8 mouse cellular contexts compared by ENCODE assay signal in genomic region chr3:9340788-9341187, GRCm38 (mm10).
DNase-seq lines count a peak whose midpoint lies in the region; ATAC-seq and TF ChIP-seq lines count a peak whose summit lies in the region.

No protein-coding gene starts in this region.

- H3K9ac ChIP-seq in hindbrain, embryonic 14.5 days = peak overlapping the region; percentile 59
- no peak overlapping the region for H3K9ac ChIP-seq in limb, embryonic 15.5 days
- H3K9ac ChIP-seq in midbrain, embryonic 15.5 days = peak overlapping the region; percentile 21; the same call in 1 of the 2 replicates

- no peaks in the 10 kb centered on the region for H3K27me3 ChIP-seq in spleen, adult 2 months (ENCODE audit: control insufficient read depth, insufficient read depth, low read length)
- peaks cover 54% of the 10 kb centered on the region for H3K27me3 ChIP-seq in forebrain, embryonic 10.5 days (ENCODE audit: poor library complexity, severe bottlenecking)
- peaks cover 18% of the 10 kb centered on the region for H3K27me3 ChIP-seq in hindbrain, embryonic 14.5 days (ENCODE audit: control insufficient read depth, insufficient read depth, low read length)
- peaks cover 13% of the 10 kb centered on the region; the same call in 1 of the 2 replicates for H3K27me3 ChIP-seq in limb, embryonic 15.5 days
- peaks cover 16% of the 10 kb centered on the region for H3K27me3 ChIP-seq in midbrain, embryonic 15.5 days (replicated peaks)

- peaks cover 9% of the 10 kb centered on the region for H3K4me1 ChIP-seq in spleen, adult 2 months (ENCODE audit: control insufficient read depth, insufficient read depth, insufficient read length)
- peaks cover 42% of the 10 kb centered on the region for H3K4me1 ChIP-seq in forebrain, embryonic 10.5 days
- peaks cover 9% of the 10 kb centered on the region for H3K4me1 ChIP-seq in hindbrain, embryonic 14.5 days (replicated peaks; ENCODE audit: control insufficient read depth, insufficient read depth, low read length)
- H3K4me1 ChIP-seq in limb, embryonic 15.5 days = peaks cover 10% of the 10 kb centered on the region
- H3K4me1 ChIP-seq in midbrain, embryonic 15.5 days = peaks cover 7% of the 10 kb centered on the region

- no peaks in the 10 kb centered on the region for H3K36me3 ChIP-seq in spleen, adult 2 months (ENCODE audit: control insufficient read depth, insufficient read depth, low read length)
- H3K36me3 ChIP-seq in forebrain, embryonic 10.5 days (replicated peaks) = no peaks in the 10 kb centered on the region
- no peaks in the 10 kb centered on the region for H3K36me3 ChIP-seq in hindbrain, embryonic 14.5 days (replicated peaks; ENCODE audit: control insufficient read depth, insufficient read depth)
- H3K36me3 ChIP-seq in limb, embryonic 15.5 days = no peaks in the 10 kb centered on the region
- H3K36me3 ChIP-seq in midbrain, embryonic 15.5 days (replicated peaks) = no peaks in the 10 kb centered on the region

- peak overlapping the region; percentile 7; the same call in 1 of the 2 replicates for H3K4me3 ChIP-seq in spleen, adult 2 months (ENCODE audit: extremely low read depth, insufficient read depth, insufficient read length)
- peak overlapping the region; percentile 49 for H3K4me3 ChIP-seq in forebrain, embryonic 10.5 days
- peak overlapping the region; percentile 29 for H3K4me3 ChIP-seq in hindbrain, embryonic 14.5 days (replicated peaks; ENCODE audit: low read length)
- peak overlapping the region; percentile 32 for H3K4me3 ChIP-seq in limb, embryonic 15.5 days
- H3K4me3 ChIP-seq in midbrain, embryonic 15.5 days = peak overlapping the region; percentile 33

- H3K9me3 ChIP-seq in forebrain, embryonic 10.5 days = no peaks in the 10 kb centered on the region
- no peaks in the 10 kb centered on the region for H3K9me3 ChIP-seq in hindbrain, embryonic 14.5 days (ENCODE audit: control insufficient read depth, low read length)
- H3K9me3 ChIP-seq in limb, embryonic 15.5 days = no peaks in the 10 kb centered on the region
- no peaks in the 10 kb centered on the region for H3K9me3 ChIP-seq in midbrain, embryonic 15.5 days

- no peak for DNase-seq in spleen, adult 2 months (ENCODE audit: low read depth in 1 of 2, low spot score in 2 of 2)
- DNase-seq in spleen, postnatal 4 days (ENCODE audit: low spot score in 2 of 2) = no peak
- peak; percentile 63 for DNase-seq in forebrain, embryonic 10.5 days (ENCODE audit: extremely low spot score, low spot score)
- peak; percentile 40 for DNase-seq in hindbrain, embryonic 14.5 days (ENCODE audit: low spot score)
- peak; percentile 65 for DNase-seq in yolk sac, embryonic 10.5 days (ENCODE audit: low spot score)
- DNase-seq in layer of hippocampus, adult 18-20 months (ENCODE audit: low spot score in 2 of 2) = no peak

- WGBS in spleen, adult 2 months = 5% methylated on average over 15 of the region's 15 CpGs
- 2% methylated on average over 15 of the region's 15 CpGs for WGBS in forebrain, embryonic 10.5 days
- WGBS in hindbrain, embryonic 14.5 days = 1% methylated on average over 15 of the region's 15 CpGs
- WGBS in limb, embryonic 15.5 days = 1% methylated on average over 15 of the region's 15 CpGs
- WGBS in midbrain, embryonic 15.5 days = under 1% methylated on average over 15 of the region's 15 CpGs

- no peak for TF ChIP-seq POLR2A in spleen, adult 2 months (IDR thresholded peaks at IDR 0.05; ENCODE audit: low read depth, low read length)

- H3K4me2 ChIP-seq in hindbrain, embryonic 14.5 days (replicated peaks) = peak overlapping the region; percentile 75
- H3K4me2 ChIP-seq in limb, embryonic 15.5 days = peak overlapping the region; percentile 59
- H3K4me2 ChIP-seq in midbrain, embryonic 15.5 days = peak overlapping the region; percentile 63

- TF ChIP-seq CTCF in spleen, adult 2 months (IDR thresholded peaks at IDR 0.05; ENCODE audit: extremely low read depth, insufficient read depth, insufficient read length, insufficient replicate concordance) = no peak

- ATAC-seq in hindbrain, embryonic 14.5 days (ENCODE audit: low FRiP score) = peak; percentile 75
- ATAC-seq in limb, embryonic 15.5 days (ENCODE audit: insufficient number of reproducible peaks, low FRiP score, low TSS enrichment, low read depth) = peak; percentile 42; the same call in 1 of the 2 replicates
- peak; percentile 81 for ATAC-seq in midbrain, embryonic 15.5 days (replicated peaks)

- no peak overlapping the region for H3K27ac ChIP-seq in spleen, adult 2 months (ENCODE audit: insufficient read depth, low read length)
- peak overlapping the region; percentile 74 for H3K27ac ChIP-seq in forebrain, embryonic 10.5 days
- no peak overlapping the region; the same call in 1 of the 2 replicates for H3K27ac ChIP-seq in hindbrain, embryonic 14.5 days
- no peak overlapping the region for H3K27ac ChIP-seq in limb, embryonic 15.5 days
- 0 out of 2 replicates have a peak overlapping the region, but pooled peaks have one; percentile 24 for H3K27ac ChIP-seq in midbrain, embryonic 15.5 days

Comparison
In these comparisons a context has a peak if more than half of its experiments do, and no peak if none do; other contexts are left out.
1. DNase-seq: peak in forebrain, embryonic 10.5 days (single experiment), hindbrain, embryonic 14.5 days (single experiment) and yolk sac, embryonic 10.5 days (single experiment); none in spleen, adult 2 months (0 of 2), spleen, postnatal 4 days (0 of 2) and layer of hippocampus, adult 18-20 months (0 of 2).
2. H3K27ac ChIP-seq: peak in forebrain, embryonic 10.5 days (single experiment) and midbrain, embryonic 15.5 days (single experiment); none in spleen, adult 2 months (single experiment), hindbrain, embryonic 14.5 days (single experiment) and limb, embryonic 15.5 days (single experiment).
3. Peak in every context shown above with its lines, with median percentiles within 50 percentile points of each other: H3K4me3 ChIP-seq, ATAC-seq and H3K4me2 ChIP-seq.